Mouse (Mus musculus) megakaryocyte, embryonic 14.5 days (primary cell): ENCODE results near the gene Dnah6. TPM values are rescaled to one million over a fixed set of nuclear protein-coding genes. Genes with fewer than 3 reads are reported as not detected.

Source experiments
- H3K27me3 ChIP-seq: replicated peaks from 2 replicates; pipeline ENCODE3; 2012; ENCODE audit warnings: inconsistent platforms
- H3K36me3 ChIP-seq: replicated peaks from 2 replicates; pipeline ENCODE3; 2012; ENCODE audit warnings: low read length, inconsistent platforms, mixed read lengths
- H3K4me1 ChIP-seq: 2 replicates; pipeline ENCODE4 v1.6.1; 2012; ENCODE audit warnings: inconsistent platforms
- H3K4me3 ChIP-seq: replicated peaks from 2 replicates; pipeline ENCODE3; 2012; ENCODE audit warnings: moderate library complexity, mild to moderate bottlenecking, inconsistent platforms
- H3K9me3 ChIP-seq: 2 replicates; pipeline ENCODE4 v1.6.1; 2012; ENCODE audit warnings: inconsistent platforms
- FLI1 ChIP-seq: IDR thresholded peaks from 2 replicates; pipeline ENCODE4 v1.6.1; 2012; ENCODE audit warnings: low read length, inconsistent platforms, mixed read lengths
- GATA1 ChIP-seq: IDR thresholded peaks from 3 replicates; pipeline ENCODE4 v1.6.1; 2012; ENCODE audit warnings: mixed read lengths, low read length, inconsistent platforms, borderline replicate concordance
- polyA plus RNA-seq: library from polyadenylated mRNA; stranded (reverse); fragments of >175 nt; gene quantifications from 2 replicates; pipeline ENCODE4 v1.2.3, GENCODE M21; 2012; ENCODE audit warnings: low replicate concordance; ENCODE audit not compliant: insufficient read depth

The Dnah6 gene
- polyA plus RNA-seq, 1 experiment = not detected

DNA sequence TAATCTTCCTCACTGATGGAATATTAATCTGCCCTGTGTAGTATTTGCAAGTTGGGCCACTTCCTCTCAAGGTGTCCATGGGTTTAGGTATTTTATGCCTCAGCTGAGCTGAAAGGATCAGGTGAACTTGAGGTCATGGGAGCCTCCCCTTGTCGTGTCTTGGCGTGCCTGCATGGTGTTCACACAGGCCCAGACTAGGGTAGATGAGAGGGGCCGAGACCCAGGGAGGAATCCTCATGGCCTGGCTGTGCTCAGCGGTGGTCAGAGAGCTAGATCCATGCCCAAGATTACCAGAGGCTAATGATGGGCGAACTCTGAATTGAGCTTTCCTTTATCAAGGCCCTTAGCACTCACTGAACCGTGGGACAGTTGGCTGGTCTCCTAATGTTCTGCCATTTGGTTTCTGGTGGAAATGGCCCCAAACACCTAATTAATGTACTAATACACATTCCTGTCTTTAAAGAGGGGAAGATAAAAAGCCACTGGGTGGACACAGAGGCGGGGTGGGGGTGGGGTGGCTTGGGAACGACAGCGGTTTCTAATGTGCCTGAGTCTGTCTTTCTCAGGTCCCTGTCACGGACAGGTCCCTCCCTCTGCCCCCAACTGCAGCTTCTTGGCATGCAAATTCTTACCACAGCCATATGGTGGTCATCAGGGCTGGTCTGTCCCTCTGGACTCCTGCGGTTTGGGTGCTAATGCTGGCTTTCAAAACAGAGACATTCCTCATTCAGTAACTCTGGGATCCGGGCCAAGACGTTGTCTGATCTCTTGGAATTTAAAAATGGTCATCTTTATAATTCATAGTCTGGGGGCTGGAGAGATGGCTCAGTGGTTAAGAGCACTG, 206.9 kb downstream of the Dnah6 start:
- TF ChIP-seq FLI1 (no peak), GATA1 (no peak)
- Histone ChIP-seq H3K36me3 (no peaks in the 10 kb centered on the region), H3K4me1 (0 out of 2 replicates have a peak, but pooled peaks cover 3% of the 10 kb centered on the region), H3K9me3 (no peaks in the 10 kb centered on the region), H3K27me3 (peaks cover 7% of the 10 kb centered on the region), H3K4me3 (peak overlapping the region; percentile 9)

DNA sequence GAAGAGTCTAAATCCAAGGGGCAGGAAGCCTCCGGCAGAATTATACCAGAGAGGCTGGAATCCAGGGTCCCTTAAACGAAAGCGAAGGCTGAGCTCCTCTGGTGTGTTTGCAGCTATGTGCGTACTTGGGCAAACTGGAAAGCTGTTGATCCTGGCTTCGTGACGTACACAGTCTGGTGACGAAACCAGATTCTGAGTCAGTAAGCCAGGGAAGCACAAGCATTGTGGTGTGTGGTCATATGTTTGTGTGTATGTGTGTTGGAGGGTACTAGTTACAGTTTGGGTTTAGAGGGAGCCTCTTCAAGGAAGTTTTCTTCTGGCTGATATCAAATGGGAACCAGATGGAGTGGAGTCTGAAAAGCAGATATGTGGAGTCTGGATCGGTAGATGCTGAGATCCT, 208.5 kb downstream of the Dnah6 start:
- Histone ChIP-seq H3K4me1 (0 out of 2 replicates have a peak, but pooled peaks cover 3% of the 10 kb centered on the region), H3K9me3 (no peaks in the 10 kb centered on the region), H3K27me3 (peaks cover 10% of the 10 kb centered on the region), H3K36me3 (no peaks in the 10 kb centered on the region), H3K4me3 (no peak overlapping the region)
- TF ChIP-seq FLI1 = no peak
- TF ChIP-seq GATA1 = no peak

DNA sequence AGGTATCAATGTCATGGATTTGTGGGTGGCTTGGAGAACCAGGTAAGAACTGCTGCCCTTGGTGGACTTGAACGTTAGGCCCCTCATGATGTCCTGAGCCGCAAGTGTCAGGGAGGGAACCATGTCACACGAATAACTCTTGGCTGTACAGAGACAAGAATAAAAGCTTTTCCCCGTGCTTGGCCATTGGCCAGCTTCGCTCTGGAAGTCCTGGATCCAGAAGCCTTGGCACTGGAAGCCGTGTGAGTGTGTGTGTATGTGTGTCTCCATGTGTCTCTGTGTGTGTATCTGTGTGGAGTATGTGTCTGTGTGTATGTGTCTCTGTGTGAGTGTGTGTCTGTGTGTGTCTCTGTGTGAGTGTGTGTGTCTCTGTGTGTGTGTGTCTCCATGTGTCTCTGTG, 209.6 kb downstream of the Dnah6 start:
- no peaks in the 10 kb centered on the region for H3K36me3 ChIP-seq
- no peak for TF ChIP-seq GATA1
- no peak for TF ChIP-seq FLI1
- H3K9me3 ChIP-seq = no peaks in the 10 kb centered on the region
- no peak overlapping the region for H3K4me3 ChIP-seq
- H3K4me1 ChIP-seq = 0 out of 2 replicates have a peak, but pooled peaks cover 3% of the 10 kb centered on the region
- peaks cover 10% of the 10 kb centered on the region for H3K27me3 ChIP-seq

DNA sequence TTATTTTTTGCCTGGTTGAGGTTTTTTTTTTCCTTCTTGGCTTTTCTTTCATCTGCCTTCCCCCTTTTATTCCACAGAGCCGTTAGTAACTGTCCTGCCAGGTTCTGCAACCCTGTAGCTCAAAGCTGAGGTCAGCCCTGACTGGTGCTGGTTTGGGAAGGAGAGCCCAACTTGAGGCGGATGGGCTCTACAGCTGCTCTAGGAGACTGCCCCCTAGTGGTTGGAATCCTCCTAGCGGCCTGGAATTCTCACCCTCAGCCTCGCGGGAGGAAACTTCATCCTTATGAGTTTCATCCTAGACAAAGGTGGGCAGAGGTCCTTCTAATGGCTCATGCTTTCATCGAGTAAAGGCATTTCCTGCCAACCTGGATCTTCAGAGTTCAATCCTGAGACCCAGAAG, 211.4 kb downstream of the Dnah6 start:
- no peaks in the 10 kb centered on the region for H3K9me3 ChIP-seq
- TF ChIP-seq GATA1 = no peak
- TF ChIP-seq FLI1 = no peak
- H3K27me3 ChIP-seq = peaks cover 10% of the 10 kb centered on the region
- no peaks in the 10 kb centered on the region for H3K36me3 ChIP-seq
- no peak overlapping the region for H3K4me3 ChIP-seq
- 0 out of 2 replicates have a peak, but pooled peaks cover 3% of the 10 kb centered on the region for H3K4me1 ChIP-seq

DNA sequence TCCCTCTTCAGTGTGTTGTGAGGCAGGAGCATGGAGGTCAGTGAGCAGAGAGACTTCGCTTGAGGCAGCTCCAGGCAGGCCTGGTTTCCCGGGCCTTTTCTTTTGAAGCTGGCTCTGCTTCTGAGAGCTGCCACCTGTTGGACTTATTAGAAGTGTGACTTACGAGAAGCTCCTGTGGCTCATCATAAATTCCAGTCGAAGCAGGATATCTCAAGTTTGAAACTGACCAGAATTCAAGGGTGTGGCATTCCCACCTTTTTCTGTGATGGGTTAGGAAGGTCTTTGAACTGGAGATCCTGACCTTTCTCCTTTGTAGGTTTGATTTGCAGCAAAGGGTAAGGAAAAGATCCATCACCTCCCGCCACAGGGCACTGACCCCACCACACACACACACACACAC, 217.8 kb downstream of the Dnah6 start:
- no peaks in the 10 kb centered on the region for H3K9me3 ChIP-seq
- H3K4me1 ChIP-seq = no peaks in the 10 kb centered on the region
- TF ChIP-seq GATA1 (no peak), FLI1 (no peak)
- peaks cover 10% of the 10 kb centered on the region for H3K27me3 ChIP-seq
- no peaks in the 10 kb centered on the region for H3K36me3 ChIP-seq
- H3K4me3 ChIP-seq = no peak overlapping the region

DNA sequence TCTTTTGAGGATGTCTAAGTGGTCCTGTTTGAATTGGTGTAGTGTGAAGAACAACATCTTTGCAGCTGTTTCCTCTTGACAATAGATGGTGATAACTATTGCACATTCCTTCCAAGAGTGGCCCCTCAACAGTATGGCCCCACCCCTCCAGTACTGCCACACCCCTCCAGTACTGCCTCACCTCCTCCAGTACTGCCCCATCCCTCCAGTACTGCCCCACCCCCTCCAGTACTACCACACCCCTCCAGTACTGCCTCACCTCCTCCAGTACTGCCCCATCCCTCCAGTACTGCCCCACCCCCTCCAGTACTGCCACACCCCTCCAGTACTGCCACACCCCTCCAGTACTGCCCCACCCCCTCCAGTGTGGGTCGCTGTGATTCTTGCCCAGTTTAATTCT, 219.1 kb downstream of the Dnah6 start:
- Histone ChIP-seq H3K27me3 (peaks cover 11% of the 10 kb centered on the region), H3K9me3 (no peaks in the 10 kb centered on the region), H3K36me3 (no peaks in the 10 kb centered on the region), H3K4me1 (no peaks in the 10 kb centered on the region), H3K4me3 (no peak overlapping the region)
- no peak for TF ChIP-seq GATA1
- TF ChIP-seq FLI1 = no peak

DNA sequence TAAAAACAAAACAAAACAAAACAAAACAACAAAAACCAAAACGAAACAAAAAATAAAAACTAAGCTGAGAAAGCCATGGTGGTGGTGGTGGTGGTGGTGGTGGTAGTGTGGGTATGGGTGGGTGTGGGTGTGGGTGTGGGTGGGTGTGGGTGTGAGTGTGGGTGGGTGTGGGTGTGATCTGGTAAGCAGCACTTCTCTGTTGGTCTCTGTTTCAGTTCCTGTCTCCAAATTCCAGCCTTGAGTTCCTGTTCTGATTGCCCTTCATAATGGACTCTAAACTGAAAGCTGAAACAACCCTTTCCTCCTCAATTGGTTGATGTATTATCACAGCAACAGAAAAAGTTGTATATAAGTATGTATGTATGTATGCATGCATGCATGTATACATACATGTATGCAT, 222.6 kb downstream of the Dnah6 start:
- H3K36me3 ChIP-seq = no peaks in the 10 kb centered on the region
- peaks cover 11% of the 10 kb centered on the region for H3K27me3 ChIP-seq
- H3K9me3 ChIP-seq = no peaks in the 10 kb centered on the region
- no peaks in the 10 kb centered on the region for H3K4me1 ChIP-seq
- TF ChIP-seq FLI1 (no peak), GATA1 (no peak)
- no peak overlapping the region for H3K4me3 ChIP-seq

DNA sequence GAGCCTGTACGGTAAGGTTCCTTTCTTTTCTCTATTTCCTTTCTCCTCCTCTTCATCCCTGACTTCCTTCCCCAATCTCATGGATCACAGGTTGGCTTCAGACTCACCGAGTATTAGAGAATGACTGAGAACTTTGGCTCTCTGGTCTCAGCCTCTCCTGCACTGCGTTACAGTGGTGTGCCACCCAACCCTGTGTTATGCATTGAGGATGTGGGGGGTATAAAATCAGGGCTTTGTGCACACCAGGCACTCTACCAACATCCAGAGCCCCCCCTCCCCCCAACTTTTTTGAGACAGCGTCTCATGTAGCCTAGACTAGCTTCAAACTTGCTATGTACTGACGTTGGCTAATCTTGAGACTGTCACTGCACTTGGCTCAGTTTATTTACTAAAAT, 227.8 kb downstream of the Dnah6 start:
- peaks cover 14% of the 10 kb centered on the region for H3K27me3 ChIP-seq
- peaks cover 9% of the 10 kb centered on the region; the same call in 1 of the 2 replicates for H3K4me1 ChIP-seq
- H3K9me3 ChIP-seq = no peaks in the 10 kb centered on the region
- TF ChIP-seq GATA1 = no peak
- no peak for TF ChIP-seq FLI1
- no peaks in the 10 kb centered on the region for H3K36me3 ChIP-seq
- no peak overlapping the region for H3K4me3 ChIP-seq

DNA sequence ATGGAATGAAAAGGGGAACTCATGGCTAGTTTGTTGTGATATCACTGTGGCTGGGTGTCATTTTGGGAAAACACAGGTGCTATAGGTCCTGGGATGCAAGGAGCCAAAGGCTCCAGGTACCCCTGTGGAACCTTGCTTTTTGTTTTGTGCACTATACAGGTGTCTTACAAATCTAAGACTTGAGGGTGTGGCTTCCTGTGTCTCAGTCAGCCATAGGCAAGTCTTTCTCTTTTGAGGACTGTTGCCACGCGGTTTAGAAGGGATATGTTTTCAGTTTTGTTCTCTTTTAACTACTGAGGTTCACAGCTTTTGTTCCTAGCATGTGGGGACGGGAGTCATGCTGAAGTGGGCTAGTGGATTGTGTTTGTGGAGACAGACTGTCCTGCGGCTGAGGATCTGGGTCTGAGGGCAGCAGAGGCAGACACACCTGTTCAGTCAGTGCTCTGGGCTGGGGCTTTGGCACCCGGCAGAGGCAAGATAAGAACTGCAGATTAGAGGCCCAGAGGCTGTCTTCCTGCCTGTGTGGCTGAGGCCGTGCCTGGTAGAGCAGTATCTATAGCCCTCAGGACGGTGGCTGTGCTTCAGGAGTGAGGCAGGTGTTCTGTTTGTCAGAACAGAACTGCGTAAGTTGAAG, 228.3 kb downstream of the Dnah6 start:
- Histone ChIP-seq H3K27me3 (peaks cover 14% of the 10 kb centered on the region), H3K4me1 (peaks cover 9% of the 10 kb centered on the region; the same call in 1 of the 2 replicates), H3K9me3 (no peaks in the 10 kb centered on the region), H3K36me3 (no peaks in the 10 kb centered on the region), H3K4me3 (no peak overlapping the region)
- no peak for TF ChIP-seq FLI1
- TF ChIP-seq GATA1 = no peak

DNA sequence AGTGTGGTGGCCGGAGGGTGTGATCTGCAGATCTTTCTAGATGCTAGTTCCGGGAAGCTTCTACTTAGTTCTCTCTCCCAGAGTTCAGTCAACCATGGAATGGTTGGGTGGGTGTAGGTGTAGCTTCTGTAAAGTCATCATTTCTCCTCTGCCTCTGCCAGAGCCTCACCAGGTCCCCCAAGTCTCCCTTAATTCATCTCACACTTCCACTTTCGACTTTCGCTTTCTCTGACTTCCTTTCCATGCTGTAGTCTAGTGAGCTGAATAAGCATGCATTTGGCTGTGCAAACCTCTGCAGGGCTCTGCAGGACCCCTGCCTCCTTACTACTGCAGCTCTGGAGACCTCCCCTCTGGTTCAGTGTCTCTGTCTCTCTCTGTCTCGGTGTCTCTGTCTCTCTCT, 231.2 kb downstream of the Dnah6 start:
- Histone ChIP-seq H3K4me3 (peak overlapping the region; percentile 6), H3K9me3 (no peaks in the 10 kb centered on the region), H3K27me3 (peaks cover 13% of the 10 kb centered on the region), H3K4me1 (peaks cover 9% of the 10 kb centered on the region; the same call in 1 of the 2 replicates), H3K36me3 (no peaks in the 10 kb centered on the region)
- no peak for TF ChIP-seq GATA1
- TF ChIP-seq FLI1 = no peak
